Mouse (Mus musculus): ENCODE measurements around the gene Avpi1. TPM values are rescaled to one million over a fixed set of nuclear protein-coding genes. Genes with fewer than 3 reads are reported as not detected.

The Avpi1 gene
- polyA plus RNA-seq, 1 experiment from 2014 or later, result 9.4 TPM

GRCm38 (mm10) chr19:42146276-42147010 is 17.6 kb upstream of the Avpi1 start:
- Histone ChIP-seq H3K9me3 (ENCODE audit: control insufficient read depth, low read length) (no peaks in the 10 kb centered on the region), H3K27ac (ENCODE audit: low read depth, low read length) (no peak overlapping the region), H3K36me3 (ENCODE audit: control insufficient read depth, insufficient read depth, low read length) (no peaks in the 10 kb centered on the region), H3K27me3 (ENCODE audit: control insufficient read depth, insufficient read depth, low read length) (peaks cover 9% of the 10 kb centered on the region; the same call in 1 of the 2 replicates), H3K4me1 (ENCODE audit: control insufficient read depth, insufficient read depth, low read length) (no peaks in the 10 kb centered on the region), H3K4me2 (ENCODE audit: low read depth, low read length) (no peak overlapping the region), H3K9ac (replicated peaks; ENCODE audit: low read depth, low read length) (peak overlapping the region; percentile 69; the same call in 1 of the 2 replicates), H3K4me3 (ENCODE audit: low read depth, low read length) (no peak overlapping the region)
- ATAC-seq (ENCODE audit: low read depth), result no peak
- 92% methylated on average over 9 of the region's 9 CpGs for WGBS

GRCm38 (mm10) chr19:42145731-42146130 is 16.9 kb upstream of the Avpi1 start:
- H3K4me1 ChIP-seq (ENCODE audit: control insufficient read depth, insufficient read depth, low read length), result no peaks in the 10 kb centered on the region
- H3K27me3 ChIP-seq (ENCODE audit: control insufficient read depth, insufficient read depth, low read length), result peaks cover 9% of the 10 kb centered on the region; the same call in 1 of the 2 replicates
- 89% methylated on average over 2 of the region's 2 CpGs for WGBS
- no peak overlapping the region for H3K4me3 ChIP-seq (ENCODE audit: low read depth, low read length)
- no peak overlapping the region for H3K27ac ChIP-seq (ENCODE audit: low read depth, low read length)
- no peak overlapping the region for H3K9ac ChIP-seq (replicated peaks; ENCODE audit: low read depth, low read length)
- ATAC-seq (ENCODE audit: low read depth), result no peak
- no peak overlapping the region for H3K4me2 ChIP-seq (ENCODE audit: low read depth, low read length)
- H3K36me3 ChIP-seq (ENCODE audit: control insufficient read depth, insufficient read depth, low read length), result no peaks in the 10 kb centered on the region
- H3K9me3 ChIP-seq (ENCODE audit: control insufficient read depth, low read length), result no peaks in the 10 kb centered on the region

GRCm38 (mm10) chr19:42145210-42145609 is 16.4 kb upstream of the Avpi1 start:
- H3K27ac ChIP-seq (ENCODE audit: low read depth, low read length), result no peak overlapping the region
- no peak for ATAC-seq (ENCODE audit: low read depth)
- no peak overlapping the region for H3K4me3 ChIP-seq (ENCODE audit: low read depth, low read length)
- H3K4me2 ChIP-seq (ENCODE audit: low read depth, low read length), result no peak overlapping the region
- H3K9ac ChIP-seq (replicated peaks; ENCODE audit: low read depth, low read length), result no peak overlapping the region
- H3K4me1 ChIP-seq (ENCODE audit: control insufficient read depth, insufficient read depth, low read length), result no peaks in the 10 kb centered on the region
- H3K36me3 ChIP-seq (ENCODE audit: control insufficient read depth, insufficient read depth, low read length), result no peaks in the 10 kb centered on the region
- 80% methylated on average over 4 of the region's 4 CpGs for WGBS
- H3K9me3 ChIP-seq (ENCODE audit: control insufficient read depth, low read length), result no peaks in the 10 kb centered on the region
- H3K27me3 ChIP-seq (ENCODE audit: control insufficient read depth, insufficient read depth, low read length), result peaks cover 9% of the 10 kb centered on the region; the same call in 1 of the 2 replicates

GRCm38 (mm10) chr19:42144541-42145167 is 15.8 kb upstream of the Avpi1 start:
- H3K27me3 ChIP-seq (ENCODE audit: control insufficient read depth, insufficient read depth, low read length), result peaks cover 9% of the 10 kb centered on the region; the same call in 1 of the 2 replicates
- no peaks in the 10 kb centered on the region for H3K4me1 ChIP-seq (ENCODE audit: control insufficient read depth, insufficient read depth, low read length)
- no peak overlapping the region for H3K9ac ChIP-seq (replicated peaks; ENCODE audit: low read depth, low read length)
- no peak overlapping the region for H3K27ac ChIP-seq (ENCODE audit: low read depth, low read length)
- no peaks in the 10 kb centered on the region for H3K9me3 ChIP-seq (ENCODE audit: control insufficient read depth, low read length)
- no peaks in the 10 kb centered on the region for H3K36me3 ChIP-seq (ENCODE audit: control insufficient read depth, insufficient read depth, low read length)
- no peak for ATAC-seq (ENCODE audit: low read depth)
- WGBS, result 34% methylated on average over 8 of the region's 8 CpGs
- no peak overlapping the region for H3K4me3 ChIP-seq (ENCODE audit: low read depth, low read length)
- no peak overlapping the region for H3K4me2 ChIP-seq (ENCODE audit: low read depth, low read length)

- no peaks in the 10 kb centered on the region for H3K36me3 ChIP-seq (ENCODE audit: control insufficient read depth, insufficient read depth, low read length)
- H3K27ac ChIP-seq (ENCODE audit: low read depth, low read length), result no peak overlapping the region
- no peak overlapping the region for H3K9ac ChIP-seq (replicated peaks; ENCODE audit: low read depth, low read length)
- H3K4me3 ChIP-seq (ENCODE audit: low read depth, low read length), result no peak overlapping the region
- no peak for ATAC-seq (ENCODE audit: low read depth)
- H3K9me3 ChIP-seq (ENCODE audit: control insufficient read depth, low read length), result no peaks in the 10 kb centered on the region
- H3K27me3 ChIP-seq (ENCODE audit: control insufficient read depth, insufficient read depth, low read length), result peaks cover 8% of the 10 kb centered on the region; the same call in 1 of the 2 replicates
- no peak overlapping the region for H3K4me2 ChIP-seq (ENCODE audit: low read depth, low read length)
- H3K4me1 ChIP-seq (ENCODE audit: control insufficient read depth, insufficient read depth, low read length), result no peaks in the 10 kb centered on the region
- WGBS, result 61% methylated on average over 6 of the region's 6 CpGs
Observed at GRCm38 (mm10) chr19:42144067-42144466, 15.2 kb upstream of the Avpi1 start.

GRCm38 (mm10) chr19:42142757-42143156 is 13.9 kb upstream of the Avpi1 start:
- 79% methylated on average over 2 of the region's 2 CpGs for WGBS

GRCm38 (mm10) chr19:42141998-42142397 is 13.1 kb upstream of the Avpi1 start:
- Histone ChIP-seq H3K4me3 (ENCODE audit: low read depth, low read length) (no peak overlapping the region), H3K9me3 (ENCODE audit: control insufficient read depth, low read length) (no peaks in the 10 kb centered on the region), H3K27me3 (ENCODE audit: control insufficient read depth, insufficient read depth, low read length) (0 out of 2 replicates have a peak, but pooled peaks cover 4% of the 10 kb centered on the region), H3K4me2 (ENCODE audit: low read depth, low read length) (no peak overlapping the region), H3K9ac (replicated peaks; ENCODE audit: low read depth, low read length) (no peak overlapping the region), H3K4me1 (ENCODE audit: control insufficient read depth, insufficient read depth, low read length) (no peaks in the 10 kb centered on the region), H3K27ac (ENCODE audit: low read depth, low read length) (no peak overlapping the region), H3K36me3 (ENCODE audit: control insufficient read depth, insufficient read depth, low read length) (no peaks in the 10 kb centered on the region)
- 73% methylated on average over 3 of the region's 3 CpGs for WGBS
- no peak for ATAC-seq (ENCODE audit: low read depth)

More at GRCm38 (mm10) chr19:42142757-42143156, 13.9 kb upstream of the Avpi1 start:
- no peak overlapping the region for H3K9ac ChIP-seq (replicated peaks; ENCODE audit: low read depth, low read length)
- no peaks in the 10 kb centered on the region for H3K36me3 ChIP-seq (ENCODE audit: control insufficient read depth, insufficient read depth, low read length)
- no peak overlapping the region for H3K4me2 ChIP-seq (ENCODE audit: low read depth, low read length)
- H3K27me3 ChIP-seq (ENCODE audit: control insufficient read depth, insufficient read depth, low read length), result 0 out of 2 replicates have a peak, but pooled peaks cover 4% of the 10 kb centered on the region
- ATAC-seq (ENCODE audit: low read depth), result no peak
- no peaks in the 10 kb centered on the region for H3K4me1 ChIP-seq (ENCODE audit: control insufficient read depth, insufficient read depth, low read length)
- no peak overlapping the region for H3K27ac ChIP-seq (ENCODE audit: low read depth, low read length)
- no peak overlapping the region for H3K4me3 ChIP-seq (ENCODE audit: low read depth, low read length)
- no peaks in the 10 kb centered on the region for H3K9me3 ChIP-seq (ENCODE audit: control insufficient read depth, low read length)

- no peak overlapping the region for H3K4me3 ChIP-seq (ENCODE audit: low read depth, low read length)
- H3K27me3 ChIP-seq (ENCODE audit: control insufficient read depth, insufficient read depth, low read length), result no peaks in the 10 kb centered on the region
- no peak overlapping the region for H3K9ac ChIP-seq (replicated peaks; ENCODE audit: low read depth, low read length)
- no peak overlapping the region for H3K27ac ChIP-seq (ENCODE audit: low read depth, low read length)
- no peaks in the 10 kb centered on the region for H3K4me1 ChIP-seq (ENCODE audit: control insufficient read depth, insufficient read depth, low read length)
- no peaks in the 10 kb centered on the region for H3K36me3 ChIP-seq (ENCODE audit: control insufficient read depth, insufficient read depth, low read length)
- WGBS, result 84% methylated on average over 5 of the region's 5 CpGs
- ATAC-seq (ENCODE audit: low read depth), result no peak
- H3K9me3 ChIP-seq (ENCODE audit: control insufficient read depth, low read length), result no peaks in the 10 kb centered on the region
- no peak overlapping the region for H3K4me2 ChIP-seq (ENCODE audit: low read depth, low read length)
Observed at GRCm38 (mm10) chr19:42139724-42140517, 11.1 kb upstream of the Avpi1 start.
